8 mouse cellular contexts compared by ENCODE assay signal in the genomic region with DNA sequence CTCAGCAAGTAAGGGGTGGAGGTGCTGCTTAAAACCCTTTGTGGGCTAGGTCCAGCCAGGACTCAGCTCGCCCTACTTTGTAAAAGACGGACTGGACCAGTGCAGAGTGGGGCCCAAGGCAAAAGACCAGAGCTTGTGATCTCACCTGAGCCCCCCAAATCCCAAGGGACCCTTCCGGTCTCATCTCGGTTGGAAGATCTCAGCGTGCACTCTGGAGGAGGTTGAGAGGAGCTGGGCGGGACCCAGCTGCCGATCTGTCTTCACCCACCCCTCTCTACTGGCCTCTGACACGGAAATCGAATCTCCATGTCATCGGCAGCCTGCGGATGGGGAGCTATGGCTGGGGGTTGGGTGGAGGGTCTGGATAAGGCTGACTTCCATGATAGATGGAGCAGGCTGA. TPM values are rescaled to one million over a fixed set of nuclear protein-coding genes. Genes with fewer than 3 reads are reported as not detected.
DNase-seq lines count a peak whose midpoint lies in the region; ATAC-seq and TF ChIP-seq lines count a peak whose summit lies in the region.
"Had no signal": no experiment of that assay in that cellular context is flagged by ENCODE, and none has a peak within 500 bp of the region (broad histone marks: within the 10 kb centered on the region; RNA-seq: fewer than 3 reads in every experiment).

No protein-coding gene starts in this region.

- no peak for DNase-seq in lung, postnatal 4 days
- no peak for DNase-seq in liver, embryonic 14.5 days (ENCODE audit: low read depth in 3 of 3, low spot score in 3 of 3)
- DNase-seq in urinary bladder, adult 18-20 months (ENCODE audit: low spot score in 2 of 2) = no peak
- DNase-seq in adrenal gland, postnatal 36 days = no peak
- DNase-seq in layer of hippocampus, adult 11-12 months (ENCODE audit: low spot score) = no peak
- DNase-seq: left cerebral cortex, postnatal 4 days had no signal

- H3K27ac ChIP-seq in lung, embryonic 16.5 days (ENCODE audit: low read length) = no peak overlapping the region
- H3K27ac ChIP-seq in forebrain, embryonic 13.5 days = no peak overlapping the region
- H3K27ac ChIP-seq in liver, embryonic 14.5 days = no peak overlapping the region

- H3K9me3 ChIP-seq in lung, embryonic 16.5 days (ENCODE audit: control insufficient read depth, low read length) = no peaks in the 10 kb centered on the region
- no peaks in the 10 kb centered on the region for H3K9me3 ChIP-seq in forebrain, embryonic 13.5 days (replicated peaks)
- no peaks in the 10 kb centered on the region for H3K9me3 ChIP-seq in liver, embryonic 14.5 days (ENCODE audit: control insufficient read depth, low read length)

- TF ChIP-seq EP300 in liver, embryonic 14.5 days (IDR thresholded peaks at IDR 0.05; ENCODE audit: low read depth) = no peak

- H3K4me3 ChIP-seq in lung, embryonic 16.5 days (ENCODE audit: low read length) = peak overlapping the region; percentile 66
- peak overlapping the region; percentile 56 for H3K4me3 ChIP-seq in forebrain, embryonic 13.5 days
- peak overlapping the region in 1 of 2 experiments; percentile 18; a peak in 2 of 4 replicates for H3K4me3 ChIP-seq in liver, embryonic 14.5 days (ENCODE audit: insufficient read depth in 1 of 2, low read depth in 2 of 2, low read length in 2 of 2)

- ATAC-seq in lung, embryonic 16.5 days (ENCODE audit: low read depth) = no peak
- no peak for ATAC-seq in forebrain, embryonic 13.5 days
- ATAC-seq in liver, embryonic 14.5 days (ENCODE audit: insufficient read depth) = no peak

- peaks cover 14% of the 10 kb centered on the region; the same call in 1 of the 2 replicates for H3K27me3 ChIP-seq in lung, embryonic 16.5 days (ENCODE audit: control insufficient read depth, insufficient read depth, low read depth, low read length)
- H3K27me3 ChIP-seq in forebrain, embryonic 13.5 days = peaks cover 10% of the 10 kb centered on the region
- H3K27me3 ChIP-seq in liver, embryonic 14.5 days (ENCODE audit: control insufficient read depth, insufficient read depth, low read length) = peaks cover 39% of the 10 kb centered on the region

- 13% methylated on average over 11 of the region's 11 CpGs for WGBS in lung, embryonic 16.5 days
- 27% methylated on average over 11 of the region's 11 CpGs for WGBS in forebrain, embryonic 13.5 days
- 13% methylated on average over 11 of the region's 11 CpGs for WGBS in liver, embryonic 14.5 days (ENCODE audit: insufficient replicate concordance)

- no peaks in the 10 kb centered on the region for H3K36me3 ChIP-seq in lung, embryonic 16.5 days (ENCODE audit: control insufficient read depth, insufficient read depth, low read length)
- no peaks in the 10 kb centered on the region for H3K36me3 ChIP-seq in forebrain, embryonic 13.5 days (ENCODE audit: poor library complexity, severe bottlenecking)
- no peaks in the 10 kb centered on the region for H3K36me3 ChIP-seq in liver, embryonic 14.5 days (replicated peaks; ENCODE audit: control insufficient read depth, insufficient read depth, low read depth)

- TF ChIP-seq CTCF in liver, embryonic 14.5 days (IDR thresholded peaks at IDR 0.05; ENCODE audit: low read depth) = no peak

- H3K4me2 ChIP-seq in lung, embryonic 16.5 days (ENCODE audit: low read depth, low read length) = peak overlapping the region; percentile 98
- peak overlapping the region; percentile 98 for H3K4me2 ChIP-seq in forebrain, embryonic 13.5 days
- H3K4me2 ChIP-seq in liver, embryonic 14.5 days (ENCODE audit: low read depth) = peak overlapping the region; percentile 61

- H3K9ac ChIP-seq in lung, embryonic 16.5 days (ENCODE audit: low read length) = no peak overlapping the region
- H3K9ac ChIP-seq in forebrain, embryonic 13.5 days = peak overlapping the region; percentile 82
- no peak overlapping the region for H3K9ac ChIP-seq in liver, embryonic 14.5 days (replicated peaks)

- peaks cover 8% of the 10 kb centered on the region for H3K4me1 ChIP-seq in lung, embryonic 16.5 days (replicated peaks; ENCODE audit: control insufficient read depth, insufficient read depth, low read length)
- peaks cover 50% of the 10 kb centered on the region for H3K4me1 ChIP-seq in forebrain, embryonic 13.5 days
- 0 out of 4 replicates have a peak, but pooled peaks cover 0 to 5% of the 10 kb centered on the region in 2 experiments for H3K4me1 ChIP-seq in liver, embryonic 14.5 days (replicated peaks; ENCODE audit: control insufficient read depth in 2 of 2, insufficient read depth in 2 of 2, low read length in 1 of 2)

RNA-seq across cellular contexts. Expression of a gene that starts 13.7 kb away (rescaled TPM):
- 9.2 and 9.5 TPM in 2 replicates for polyA plus RNA-seq in lung, embryonic 16.5 days (2015; fragmentation: Nextera tagmentation; extraction: Ambion mirVana)
- 122 and 136 TPM in 2 replicates for polyA plus RNA-seq in forebrain, embryonic 13.5 days (2015; fragmentation: Nextera tagmentation; extraction: Ambion mirVana)
- polyA plus RNA-seq in liver, embryonic 14.5 days (2012; rRNA removed) = 2.2 and 2.6 TPM in 2 replicates
- 1.0 and 2.5 TPM in 2 replicates for polyA plus RNA-seq in liver, embryonic 14.5 days (2014; fragmentation: Nextera tagmentation; extraction: Ambion mirVana)
- 10 to 100 TPM; 34.4 to 40.5 TPM for total RNA-seq in adrenal gland, postnatal 36 days (2021)

Comparison
In these comparisons a context has a peak if more than half of its experiments do, and no peak if none do; other contexts are left out.
1. RNA of a gene that starts 13.7 kb away (polyA plus RNA-seq): 122 to 136 TPM in forebrain, embryonic 13.5 days; 9.2 to 9.5 TPM in lung, embryonic 16.5 days and 1.0 to 2.6 TPM in liver, embryonic 14.5 days; every median in the first group is over 10 times any median in the second.
2. Peak in every context shown above with its lines, with median percentiles within 50 percentile points of each other: H3K4me2 ChIP-seq.